Mouse (Mus musculus): ENCODE data around the gene Pak6. TPM values are rescaled to one million over a fixed set of nuclear protein-coding genes. Genes with fewer than 3 reads are reported as not detected.

Pak6 gene
- polyA plus RNA-seq, 1 experiment from 2014 or later: 2.0 TPM

- H3K4me2 ChIP-seq (replicated peaks; ENCODE audit: low read depth, low read length): peak overlapping the region; percentile 99
- WGBS: 1% methylated on average over 68 of the region's 113 CpGs
- H3K27me3 ChIP-seq (replicated peaks; ENCODE audit: insufficient read depth, low read length): no peaks in the 10 kb centered on the region
- H3K4me1 ChIP-seq (ENCODE audit: insufficient read depth, low read depth, low read length): peaks cover 31% of the 10 kb centered on the region
- peak overlapping the region; percentile 78 for H3K9ac ChIP-seq (replicated peaks; ENCODE audit: low read depth)
- peak; percentile 37 for ATAC-seq
- H3K4me3 ChIP-seq (ENCODE audit: low read depth, low read length): peak overlapping the region; percentile 84
- peak overlapping the region; percentile 85 for H3K27ac ChIP-seq (ENCODE audit: low read length)
- peak; percentile 53 for DNase-seq (ENCODE audit: low spot score)
- H3K36me3 ChIP-seq (ENCODE audit: insufficient read depth, low read length): 0 out of 2 replicates have a peak, but pooled peaks cover 8% of the 10 kb centered on the region
- TF ChIP-seq CTCF (IDR thresholded peaks at IDR 0.05) (no peak), EP300 (IDR thresholded peaks at IDR 0.05) (no peak)
- no peaks in the 10 kb centered on the region for H3K9me3 ChIP-seq (ENCODE audit: low read length)
These were observed 83.1 kb downstream of the Pak6 start for GRCm38 (mm10) chr2:118745915-118746901.

- ATAC-seq: no peak
- Histone ChIP-seq H3K4me3 (ENCODE audit: low read depth, low read length) (peak overlapping the region; percentile 84), H3K27ac (ENCODE audit: low read length) (peak overlapping the region; percentile 11; the same call in 1 of the 2 replicates), H3K9me3 (ENCODE audit: low read length) (no peaks in the 10 kb centered on the region), H3K4me1 (ENCODE audit: insufficient read depth, low read depth, low read length) (peaks cover 32% of the 10 kb centered on the region), H3K27me3 (replicated peaks; ENCODE audit: insufficient read depth, low read length) (no peaks in the 10 kb centered on the region), H3K4me2 (replicated peaks; ENCODE audit: low read depth, low read length) (peak overlapping the region; percentile 99), H3K9ac (replicated peaks; ENCODE audit: low read depth) (peak overlapping the region; percentile 29; the same call in 1 of the 2 replicates), H3K36me3 (ENCODE audit: insufficient read depth, low read length) (0 out of 2 replicates have a peak, but pooled peaks cover 8% of the 10 kb centered on the region)
- WGBS: 15% methylated on average over 10 of the region's 10 CpGs
- peak; percentile 29; the same call in 1 of the 2 replicates for TF ChIP-seq EP300 (IDR thresholded peaks at IDR 0.05)
- no peak for TF ChIP-seq CTCF (IDR thresholded peaks at IDR 0.05)
- DNase-seq (ENCODE audit: low spot score): peak; percentile 66
These were observed 84.3 kb downstream of the Pak6 start for GRCm38 (mm10) chr2:118747301-118747960.

Other genes with a start within 250 kb of the Pak6 start
- gene Srp14, start 183.6 kb upstream of the Pak6 start, polyA plus RNA-seq (2015; fragmentation: Nextera tagmentation; extraction: Ambion mirVana): 275 and 277 TPM in 2 replicates
- gene Bmf, start 113.6 kb upstream of the Pak6 start, polyA plus RNA-seq (2015; fragmentation: Nextera tagmentation; extraction: Ambion mirVana): 7.3 and 9.8 TPM in 2 replicates
- gene Bub1b, start 65.1 kb upstream of the Pak6 start, polyA plus RNA-seq (2015; fragmentation: Nextera tagmentation; extraction: Ambion mirVana): 4.1 and 5.8 TPM in 2 replicates
- gene Ankrd63, start 40.7 kb downstream of the Pak6 start, polyA plus RNA-seq (2015; fragmentation: Nextera tagmentation; extraction: Ambion mirVana): 0.02 and 0.05 TPM in 2 replicates
- gene Plcb2, start 65.1 kb downstream of the Pak6 start, polyA plus RNA-seq (2015; fragmentation: Nextera tagmentation; extraction: Ambion mirVana): 1.6 TPM in 2 replicates
- gene Inafm2, start 82.5 kb downstream of the Pak6 start, polyA plus RNA-seq (2015; fragmentation: Nextera tagmentation; extraction: Ambion mirVana): 34.5 and 35.9 TPM in 2 replicates
- gene Ccdc9b, start 99.4 kb downstream of the Pak6 start, polyA plus RNA-seq (2015; fragmentation: Nextera tagmentation; extraction: Ambion mirVana): 4.3 and 4.7 TPM in 2 replicates
- 11.9 and 13.6 TPM in 2 replicates for gene Phgr1, start 109.5 kb downstream of the Pak6 start, polyA plus RNA-seq (2015; fragmentation: Nextera tagmentation; extraction: Ambion mirVana)
- gene Disp2, start 116.4 kb downstream of the Pak6 start, polyA plus RNA-seq (2015; fragmentation: Nextera tagmentation; extraction: Ambion mirVana): 0.95 and 1.1 TPM in 2 replicates
- gene Knstrn, start 150.7 kb downstream of the Pak6 start, polyA plus RNA-seq (2015; fragmentation: Nextera tagmentation; extraction: Ambion mirVana): 4.9 and 9.0 TPM in 2 replicates
- 46.5 and 53.2 TPM in 2 replicates for gene Ivd, start 198.7 kb downstream of the Pak6 start, polyA plus RNA-seq (2015; fragmentation: Nextera tagmentation; extraction: Ambion mirVana)
- gene Bahd1, start 237.1 kb downstream of the Pak6 start, polyA plus RNA-seq (2015; fragmentation: Nextera tagmentation; extraction: Ambion mirVana): 5.1 and 5.4 TPM in 2 replicates

All from lung, postnatal 0 days (tissue).